Mouse (Mus musculus) forebrain, embryonic 14.5 days (tissue): ENCODE results near the gene Lpo. TPM values are rescaled to one million over a fixed set of nuclear protein-coding genes. Genes with fewer than 3 reads are reported as not detected.
"Not testable (repeated sequence)": the region's sequence is repeated elsewhere in the genome, so short reads cannot be mapped to it uniquely, and the experiment has no call there.

Experiments used
- ATAC-seq: fragments of 200-750 bp; cut with Nextera tagmentation; 2 replicates; pipeline ENCODE4 v1.8.0; 2017; ENCODE audit warnings: mild to moderate bottlenecking, moderate library complexity
- DNase-seq: peaks from one replicate; pipeline ENCODE4 v3.0.0-alpha.2; 2015; ENCODE audit warnings: low spot score
- H3K27ac ChIP-seq: fragments of 300-500 bp; sonication (generic); 2 replicates; pipeline ENCODE4 v1.5.1; 2014; ENCODE audit warnings: low read depth, mild to moderate bottlenecking, control low read depth, low read length, moderate library complexity
- H3K27me3 ChIP-seq: fragments of 300-500 bp; sonication (generic); replicated peaks from 2 replicates; pipeline ENCODE4 v1.6.1; 2014; ENCODE audit warnings: low read length, control low read depth, mixed read lengths; ENCODE audit not compliant: control insufficient read depth, insufficient read depth
- H3K36me3 ChIP-seq: fragments of 300-500 bp; sonication (generic); 2 replicates; pipeline ENCODE4 v1.6.1; 2014; ENCODE audit warnings: low read length, control low read depth; ENCODE audit not compliant: control insufficient read depth, insufficient read depth
- H3K4me1 ChIP-seq: fragments of 300-500 bp; sonication (generic); 2 replicates; pipeline ENCODE4 v1.6.1; 2014; ENCODE audit warnings: antibody characterized with exemption, low read length, control low read depth; ENCODE audit not compliant: control insufficient read depth, insufficient read depth
- H3K4me2 ChIP-seq: fragments of 300-500 bp; sonication (generic); 2 replicates; pipeline ENCODE4 v1.6.1; 2014; ENCODE audit warnings: mild to moderate bottlenecking, control low read depth, low read length
- H3K4me3 ChIP-seq: fragments of 300-500 bp; sonication (generic); 2 replicates; pipeline ENCODE4 v1.5.1; 2014; ENCODE audit warnings: low read depth, low read length, control low read depth
- H3K9ac ChIP-seq: fragments of 300-500 bp; sonication (generic); 2 replicates; pipeline ENCODE4 v1.6.1; 2014; ENCODE audit warnings: mild to moderate bottlenecking, low read length, control low read depth, moderate library complexity
- H3K9me3 ChIP-seq: fragments of 300-500 bp; sonication (generic); replicated peaks from 2 replicates; pipeline ENCODE4 v1.6.1; 2016; ENCODE audit warnings: low read length, control low read depth, mixed read lengths; ENCODE audit not compliant: control insufficient read depth
- WGBS: fragments of 180-500 bp; shearing (Covaris S2); extraction: QIAGEN DNeasy Blood & Tissue Kit; methylation state at CpG from one replicate; pipeline ENCODE4 v1.1.7; 2014; 5-methylcytosine and 5-hydroxymethylcytosine counted together
- polyA plus RNA-seq: library from polyadenylated mRNA; unstranded; fragments of >200 nt; fragmentation: Nextera tagmentation; extraction: Ambion mirVana; gene quantifications from 2 replicates; pipeline ENCODE4 v1.2.1, GENCODE M21; 2014

The Lpo gene
- 0.53 and 0.62 TPM in 2 replicates for polyA plus RNA-seq

- no peak for ATAC-seq
- no peaks in the 10 kb centered on the region for H3K36me3 ChIP-seq
Observed at GRCm38 (mm10) chr11:87828239-87828900, at the start of gene Lpo. TSS of gene Lpo (minus strand) at chr11:87828289.

GRCm38 (mm10) chr11:87875436-87875835, 47.3 kb upstream of the Lpo start, which contains the start of gene Epx:
TSS of gene Epx (minus strand) at chr11:87875536.
- no peaks in the 10 kb centered on the region for H3K9me3 ChIP-seq
- no peak within 1 kb of the TSS for H3K4me2 ChIP-seq
- DNase-seq = no peak
- no peak within 1 kb of the TSS for H3K4me3 ChIP-seq
- WGBS = 75% methylated on average over 6 of the region's 6 CpGs
- H3K36me3 ChIP-seq = no peaks in the 10 kb centered on the region
- H3K4me1 ChIP-seq = no peaks in the 10 kb centered on the region
- no peak within 1 kb of the TSS for H3K27ac ChIP-seq
- no peak within 1 kb of the TSS for H3K9ac ChIP-seq
- H3K27me3 ChIP-seq = no peaks in the 10 kb centered on the region
- ATAC-seq = no peak

More at GRCm38 (mm10) chr11:87828239-87828900, at the start of gene Lpo:
- H3K4me1 ChIP-seq = 0 out of 2 replicates have a peak, but pooled peaks cover 2% of the 10 kb centered on the region
- H3K9me3 ChIP-seq = no peaks in the 10 kb centered on the region
- H3K27ac ChIP-seq = no peak within 1 kb of the TSS
- H3K4me3 ChIP-seq = no peak within 1 kb of the TSS
- H3K27me3 ChIP-seq = no peaks in the 10 kb centered on the region
- no peak within 1 kb of the TSS for H3K9ac ChIP-seq
- H3K4me2 ChIP-seq = no peak within 1 kb of the TSS
- DNase-seq = no peak
- 25% methylated on average over 10 of the region's 10 CpGs for WGBS

GRCm38 (mm10) chr11:87871766-87872165, 43.7 kb upstream of the Lpo start:
- Histone ChIP-seq H3K4me2 (no peak overlapping the region), H3K27me3 (no peaks in the 10 kb centered on the region), H3K27ac (no peak overlapping the region), H3K9ac (no peak overlapping the region), H3K4me3 (no peak overlapping the region), H3K4me1 (no peaks in the 10 kb centered on the region), H3K9me3 (no peaks in the 10 kb centered on the region), H3K36me3 (no peaks in the 10 kb centered on the region)
- DNase-seq (peak; percentile 23), ATAC-seq (no peak)
- WGBS = 38% methylated on average over 8 of the region's 8 CpGs

GRCm38 (mm10) chr11:87870096-87870495, 42.0 kb upstream of the Lpo start:
- Histone ChIP-seq H3K36me3 (no peaks in the 10 kb centered on the region), H3K4me1 (no peaks in the 10 kb centered on the region), H3K9me3 (no peaks in the 10 kb centered on the region), H3K27me3 (no peaks in the 10 kb centered on the region), H3K27ac (no peak overlapping the region), H3K4me3 (no peak overlapping the region), H3K9ac (no peak overlapping the region), H3K4me2 (no peak overlapping the region)
- ATAC-seq (no peak), DNase-seq (no peak)
- WGBS = 77% methylated on average over 2 of the region's 2 CpGs

GRCm38 (mm10) chr11:87866891-87867290, 38.8 kb upstream of the Lpo start:
- WGBS = 87% methylated on average over 1 of the region's 2 CpGs
- not testable (repeated sequence) for DNase-seq, H3K4me2 ChIP-seq, H3K4me1 ChIP-seq, H3K9me3 ChIP-seq, H3K36me3 ChIP-seq, ATAC-seq, H3K9ac ChIP-seq, H3K27me3 ChIP-seq, H3K4me3 ChIP-seq, H3K27ac ChIP-seq

GRCm38 (mm10) chr11:87862805-87863204, 34.7 kb upstream of the Lpo start:
- Histone ChIP-seq H3K9me3 (no peaks in the 10 kb centered on the region), H3K27ac (no peak overlapping the region), H3K4me1 (no peaks in the 10 kb centered on the region), H3K4me3 (no peak overlapping the region), H3K27me3 (no peaks in the 10 kb centered on the region), H3K9ac (no peak overlapping the region), H3K36me3 (peaks cover 26% of the 10 kb centered on the region), H3K4me2 (no peak overlapping the region)
- no peak for ATAC-seq
- 93% methylated on average over 13 of the region's 13 CpGs for WGBS
- DNase-seq = no peak

GRCm38 (mm10) chr11:87860426-87860825, 32.3 kb upstream of the Lpo start:
- Histone ChIP-seq H3K9me3 (no peaks in the 10 kb centered on the region), H3K4me2 (no peak overlapping the region), H3K4me1 (no peaks in the 10 kb centered on the region), H3K4me3 (no peak overlapping the region), H3K36me3 (peaks cover 39% of the 10 kb centered on the region), H3K27me3 (no peaks in the 10 kb centered on the region), H3K27ac (no peak overlapping the region), H3K9ac (no peak overlapping the region)
- DNase-seq (no peak), ATAC-seq (no peak)
- 81% methylated on average over 9 of the region's 9 CpGs for WGBS

- H3K36me3 ChIP-seq = peaks cover 40% of the 10 kb centered on the region
- DNase-seq = no peak
Observed at GRCm38 (mm10) chr11:87859273-87859672, 31.2 kb upstream of the Lpo start.

GRCm38 (mm10) chr11:87854550-87854949, 26.5 kb upstream of the Lpo start:
- Histone ChIP-seq H3K9me3 (no peaks in the 10 kb centered on the region), H3K27ac (no peak overlapping the region), H3K4me1 (0 out of 2 replicates have a peak, but pooled peaks cover 3% of the 10 kb centered on the region), H3K4me3 (no peak overlapping the region), H3K36me3 (peaks cover 21% of the 10 kb centered on the region), H3K4me2 (no peak overlapping the region), H3K27me3 (no peaks in the 10 kb centered on the region), H3K9ac (no peak overlapping the region)
- DNase-seq (no peak), ATAC-seq (no peak)
- WGBS = 94% methylated on average over 7 of the region's 7 CpGs

More at GRCm38 (mm10) chr11:87859273-87859672, 31.2 kb upstream of the Lpo start:
- Histone ChIP-seq H3K9ac (no peak overlapping the region), H3K9me3 (no peaks in the 10 kb centered on the region), H3K27me3 (no peaks in the 10 kb centered on the region), H3K27ac (no peak overlapping the region), H3K4me3 (no peak overlapping the region), H3K4me1 (no peaks in the 10 kb centered on the region), H3K4me2 (no peak overlapping the region)
- WGBS = 89% methylated on average over 11 of the region's 11 CpGs
- no peak for ATAC-seq
